Mouse (Mus musculus) urinary bladder, adult 2 months (tissue): ENCODE data around the gene Hoxd8. TPM values are rescaled to one million over a fixed set of nuclear protein-coding genes. Genes with fewer than 3 reads are reported as not detected.

ENCODE experiments used
- DNase-seq: peaks from one replicate; pipeline ENCODE4 v3.0.0; 2022; ENCODE audit warnings: low spot score
- polyA plus RNA-seq: library from polyadenylated mRNA; depleted of rRNA; stranded (reverse); fragments of >200 nt; gene quantifications from 2 replicates; pipeline ENCODE4 v1.2.3, GENCODE M21; 2012

The Hoxd8 gene
- polyA plus RNA-seq, 1 experiment, result 19.5 TPM

- no peak for DNase-seq
Measured at GRCm38 (mm10) chr2:74685059-74685603, 19.3 kb upstream of the Hoxd8 start.

GRCm38 (mm10) chr2:74686301-74686987, 18.0 kb upstream of the Hoxd8 start:
- DNase-seq, result no peak

GRCm38 (mm10) chr2:74686988-74687697, 17.3 kb upstream of the Hoxd8 start:
- DNase-seq, result no peak

- peak; percentile 12 for DNase-seq
Measured at GRCm38 (mm10) chr2:74687698-74688555, 16.5 kb upstream of the Hoxd8 start.

GRCm38 (mm10) chr2:74688795-74689573, 15.4 kb upstream of the Hoxd8 start:
- peak; percentile 15 for DNase-seq

GRCm38 (mm10) chr2:74689574-74690337, 14.7 kb upstream of the Hoxd8 start:
- DNase-seq, result peak; percentile 17

GRCm38 (mm10) chr2:74690338-74690716, 14.1 kb upstream of the Hoxd8 start:
- no peak for DNase-seq

- peak; percentile 75 for DNase-seq
Measured at GRCm38 (mm10) chr2:74691022-74691951, 13.1 kb upstream of the Hoxd8 start, which contains the start of gene Hoxd10. Gene Hoxd10, plus strand, starts transcription at chr2:74691924.

- DNase-seq, result no peak
Measured at GRCm38 (mm10) chr2:74691995-74692807, 12.2 kb upstream of the Hoxd8 start.

- DNase-seq, result no peak
Measured at GRCm38 (mm10) chr2:74692808-74693431, 11.5 kb upstream of the Hoxd8 start.

GRCm38 (mm10) chr2:74693432-74693827, 11.0 kb upstream of the Hoxd8 start:
- DNase-seq, result no peak

- DNase-seq, result no peak
Measured at GRCm38 (mm10) chr2:74694066-74694465, 10.3 kb upstream of the Hoxd8 start.

GRCm38 (mm10) chr2:74695383-74695782, 9.0 kb upstream of the Hoxd8 start:
- DNase-seq, result no peak

- no peak for DNase-seq
Measured at GRCm38 (mm10) chr2:74695813-74696430, 8.5 kb upstream of the Hoxd8 start.

GRCm38 (mm10) chr2:74696442-74697335, 7.7 kb upstream of the Hoxd8 start:
- DNase-seq, result no peak

GRCm38 (mm10) chr2:74697567-74698121, 6.8 kb upstream of the Hoxd8 start, which contains the start of gene Hoxd9:
Gene Hoxd9, plus strand, starts transcription at chr2:74697727.
- DNase-seq, result peak; percentile 83
